Mouse (Mus musculus): Measurements from ENCODE around the gene Agpat4.

DNA sequence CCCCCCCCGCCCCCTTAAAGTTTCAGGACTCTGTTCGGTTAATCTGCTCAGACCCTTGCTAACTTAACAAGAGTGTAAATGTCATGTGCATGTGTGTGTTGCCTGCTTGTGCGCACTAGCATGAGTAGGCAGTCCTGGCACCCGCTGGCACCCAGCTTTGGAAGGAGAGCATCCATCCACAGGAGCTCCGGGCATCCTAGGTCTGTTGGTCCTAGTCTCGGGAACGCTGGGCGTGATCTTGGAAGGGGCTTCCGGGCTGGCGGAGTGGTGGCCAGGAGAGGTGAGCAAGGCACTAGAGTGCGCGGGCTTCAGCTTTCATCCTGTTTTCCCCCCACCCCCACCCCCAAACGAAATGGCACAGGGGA is at the start of gene Agpat4:
- TF ChIP-seq CTCF (IDR thresholded peaks at IDR 0.05; ENCODE audit: borderline replicate concordance, extremely low read depth, insufficient read depth, insufficient read length), result no peak
- TF ChIP-seq POLR2A (IDR thresholded peaks at IDR 0.05; ENCODE audit: borderline replicate concordance, extremely low read depth, insufficient read depth, insufficient read length, poor library complexity, severe bottlenecking), result no peak

All from brain, embryonic 14.5 days (tissue).